Mouse (Mus musculus) forebrain, embryonic 14.5 days (tissue): ENCODE measurements around the gene Maco1. TPM values are rescaled to one million over a fixed set of nuclear protein-coding genes. Genes with fewer than 3 reads are reported as not detected.

Experiments used
- ATAC-seq: fragments of 200-750 bp; cut with Nextera tagmentation; 2 replicates; pipeline ENCODE4 v1.8.0; 2017; ENCODE audit warnings: mild to moderate bottlenecking, moderate library complexity
- DNase-seq: peaks from one replicate; pipeline ENCODE4 v3.0.0-alpha.2; 2015; ENCODE audit warnings: low spot score
- H3K27ac ChIP-seq: fragments of 300-500 bp; sonication (generic); 2 replicates; pipeline ENCODE4 v1.5.1; 2014; ENCODE audit warnings: low read depth, mild to moderate bottlenecking, control low read depth, low read length, moderate library complexity
- H3K27me3 ChIP-seq: fragments of 300-500 bp; sonication (generic); replicated peaks from 2 replicates; pipeline ENCODE4 v1.6.1; 2014; ENCODE audit warnings: low read length, control low read depth, mixed read lengths; ENCODE audit not compliant: control insufficient read depth, insufficient read depth
- H3K36me3 ChIP-seq: fragments of 300-500 bp; sonication (generic); 2 replicates; pipeline ENCODE4 v1.6.1; 2014; ENCODE audit warnings: low read length, control low read depth; ENCODE audit not compliant: control insufficient read depth, insufficient read depth
- H3K4me1 ChIP-seq: fragments of 300-500 bp; sonication (generic); 2 replicates; pipeline ENCODE4 v1.6.1; 2014; ENCODE audit warnings: antibody characterized with exemption, low read length, control low read depth; ENCODE audit not compliant: control insufficient read depth, insufficient read depth
- H3K4me2 ChIP-seq: fragments of 300-500 bp; sonication (generic); 2 replicates; pipeline ENCODE4 v1.6.1; 2014; ENCODE audit warnings: mild to moderate bottlenecking, control low read depth, low read length
- H3K4me3 ChIP-seq: fragments of 300-500 bp; sonication (generic); 2 replicates; pipeline ENCODE4 v1.5.1; 2014; ENCODE audit warnings: low read depth, low read length, control low read depth
- H3K9ac ChIP-seq: fragments of 300-500 bp; sonication (generic); 2 replicates; pipeline ENCODE4 v1.6.1; 2014; ENCODE audit warnings: mild to moderate bottlenecking, low read length, control low read depth, moderate library complexity
- H3K9me3 ChIP-seq: fragments of 300-500 bp; sonication (generic); replicated peaks from 2 replicates; pipeline ENCODE4 v1.6.1; 2016; ENCODE audit warnings: low read length, control low read depth, mixed read lengths; ENCODE audit not compliant: control insufficient read depth
- WGBS: fragments of 180-500 bp; shearing (Covaris S2); extraction: QIAGEN DNeasy Blood & Tissue Kit; methylation state at CpG from one replicate; pipeline ENCODE4 v1.1.7; 2014; 5-methylcytosine and 5-hydroxymethylcytosine counted together
- polyA plus RNA-seq: library from polyadenylated mRNA; unstranded; fragments of >200 nt; fragmentation: Nextera tagmentation; extraction: Ambion mirVana; gene quantifications from 2 replicates; pipeline ENCODE4 v1.2.1, GENCODE M21; 2014

Maco1 gene
- polyA plus RNA-seq, 1 experiment from 2014 or later = 81.9 TPM

GRCm38 (mm10) chr4:134876171-134876570, 23.0 kb upstream of the Maco1 start:
- H3K9me3 ChIP-seq = no peaks in the 10 kb centered on the region
- no peak overlapping the region for H3K4me2 ChIP-seq
- H3K9ac ChIP-seq = no peak overlapping the region
- WGBS = 88% methylated on average over 9 of the region's 9 CpGs
- no peaks in the 10 kb centered on the region for H3K4me1 ChIP-seq
- H3K4me3 ChIP-seq = no peak overlapping the region
- no peaks in the 10 kb centered on the region for H3K27me3 ChIP-seq
- no peaks in the 10 kb centered on the region for H3K36me3 ChIP-seq
- DNase-seq (no peak), ATAC-seq (no peak)
- no peak overlapping the region for H3K27ac ChIP-seq

DNA sequence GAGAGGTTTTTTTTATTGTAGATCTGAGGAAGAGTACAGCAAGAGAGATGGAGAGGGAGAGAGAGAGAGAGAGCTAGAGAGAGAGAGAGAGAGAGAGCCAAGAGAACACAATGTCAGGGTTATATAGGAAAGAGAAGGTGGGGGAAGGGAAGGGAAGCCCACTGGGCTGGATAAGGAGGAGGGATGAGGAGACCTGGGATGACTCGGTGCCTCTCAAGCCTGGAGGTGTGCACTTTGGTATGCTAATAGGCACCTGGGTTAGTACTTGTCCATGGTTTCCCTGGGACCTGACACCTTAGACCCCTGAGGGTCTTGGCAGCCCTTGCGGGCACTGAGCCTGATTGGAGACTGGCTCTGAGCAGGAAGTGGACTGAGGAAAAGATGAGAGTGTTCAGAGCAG, 18.8 kb upstream of the Maco1 start:
- 59% methylated on average over 2 of the region's 2 CpGs for WGBS
- ATAC-seq = no peak
- no peak overlapping the region for H3K4me2 ChIP-seq
- H3K4me1 ChIP-seq = no peaks in the 10 kb centered on the region
- H3K27ac ChIP-seq = no peak overlapping the region
- H3K9me3 ChIP-seq = no peaks in the 10 kb centered on the region
- no peaks in the 10 kb centered on the region for H3K36me3 ChIP-seq
- no peak overlapping the region for H3K4me3 ChIP-seq
- peaks cover 13% of the 10 kb centered on the region; the same call in 1 of the 2 replicates for H3K27me3 ChIP-seq
- no peak overlapping the region for H3K9ac ChIP-seq
- no peak for DNase-seq

- H3K4me3 ChIP-seq = no peak overlapping the region
- H3K27ac ChIP-seq = no peak overlapping the region
- 53% methylated on average over 4 of the region's 4 CpGs for WGBS
- no peak overlapping the region for H3K4me2 ChIP-seq
- H3K27me3 ChIP-seq = peaks cover 13% of the 10 kb centered on the region; the same call in 1 of the 2 replicates
- H3K9ac ChIP-seq = no peak overlapping the region
- H3K4me1 ChIP-seq = no peaks in the 10 kb centered on the region
- DNase-seq (no peak), ATAC-seq (no peak)
- no peaks in the 10 kb centered on the region for H3K36me3 ChIP-seq
- H3K9me3 ChIP-seq = no peaks in the 10 kb centered on the region
These were observed 18.3 kb upstream of the Maco1 start for GRCm38 (mm10) chr4:134871477-134871876.

- Histone ChIP-seq H3K4me1 (no peaks in the 10 kb centered on the region), H3K4me2 (no peak overlapping the region)
These were observed 16.8 kb upstream of the Maco1 start for GRCm38 (mm10) chr4:134869815-134870375.

DNA sequence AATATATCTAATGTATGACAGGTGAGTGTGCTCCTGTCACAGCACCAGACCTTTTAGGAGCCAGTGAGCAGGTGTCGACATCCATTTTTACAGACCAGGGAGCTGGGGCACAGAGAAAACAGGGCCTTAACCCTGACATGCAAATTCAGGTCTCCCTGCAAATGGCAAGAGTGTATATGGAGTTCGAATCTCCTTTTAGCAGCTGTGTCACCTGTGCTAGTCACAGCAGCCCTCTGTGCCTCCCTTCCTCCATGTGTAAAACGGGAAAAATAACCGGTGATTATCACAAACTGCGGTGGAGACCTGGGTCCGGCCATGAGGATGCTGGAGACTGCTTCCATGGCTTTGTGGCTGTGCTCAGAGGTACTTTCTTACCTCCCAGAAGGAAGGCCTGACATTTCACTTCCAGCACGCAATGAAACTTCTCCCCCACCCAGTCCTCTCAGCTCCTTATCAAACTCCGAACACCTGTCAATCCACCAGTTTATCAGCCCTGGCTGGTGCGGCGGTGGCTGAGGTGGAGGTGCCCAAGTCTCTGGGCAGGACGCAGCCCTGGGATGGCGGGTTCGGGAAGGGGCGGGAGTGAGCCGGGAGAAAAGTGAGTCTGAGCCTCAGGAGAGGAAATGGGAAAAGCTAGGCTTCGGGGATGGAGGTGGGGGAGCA, 16.1 kb upstream of the Maco1 start:
- DNase-seq (no peak), ATAC-seq (no peak)
- H3K27ac ChIP-seq = no peak overlapping the region
- no peak overlapping the region for H3K4me2 ChIP-seq
- no peak overlapping the region for H3K9ac ChIP-seq
- H3K27me3 ChIP-seq = peaks cover 13% of the 10 kb centered on the region; the same call in 1 of the 2 replicates
- no peaks in the 10 kb centered on the region for H3K4me1 ChIP-seq
- H3K4me3 ChIP-seq = no peak overlapping the region
- 12% methylated on average over 16 of the region's 16 CpGs for whole genome bisulfite sequencing
- no peaks in the 10 kb centered on the region for H3K36me3 ChIP-seq
- H3K9me3 ChIP-seq = no peaks in the 10 kb centered on the region

More at GRCm38 (mm10) chr4:134869815-134870375, 16.8 kb upstream of the Maco1 start:
- 44% methylated on average over 7 of the region's 7 CpGs for WGBS
- no peak overlapping the region for H3K27ac ChIP-seq
- H3K4me3 ChIP-seq = no peak overlapping the region
- DNase-seq (no peak), ATAC-seq (no peak)
- H3K9me3 ChIP-seq = no peaks in the 10 kb centered on the region
- peaks cover 13% of the 10 kb centered on the region; the same call in 1 of the 2 replicates for H3K27me3 ChIP-seq
- no peak overlapping the region for H3K9ac ChIP-seq
- H3K36me3 ChIP-seq = no peaks in the 10 kb centered on the region

- 23% methylated on average over 9 of the region's 9 CpGs for WGBS
- no peak overlapping the region for H3K4me2 ChIP-seq
These were observed 15.3 kb upstream of the Maco1 start for GRCm38 (mm10) chr4:134868490-134868889.

GRCm38 (mm10) chr4:134868065-134868464, 14.9 kb upstream of the Maco1 start:
- Histone ChIP-seq H3K9ac (no peak overlapping the region), H3K9me3 (no peaks in the 10 kb centered on the region), H3K27ac (no peak overlapping the region), H3K27me3 (peaks cover 13% of the 10 kb centered on the region; the same call in 1 of the 2 replicates), H3K4me1 (no peaks in the 10 kb centered on the region), H3K4me2 (no peak overlapping the region), H3K4me3 (no peak overlapping the region), H3K36me3 (no peaks in the 10 kb centered on the region)
- ATAC-seq (no peak), DNase-seq (no peak)
- WGBS = 88% methylated on average over 10 of the region's 10 CpGs

More at GRCm38 (mm10) chr4:134868490-134868889, 15.3 kb upstream of the Maco1 start:
- Histone ChIP-seq H3K4me3 (no peak overlapping the region), H3K9me3 (no peaks in the 10 kb centered on the region), H3K4me1 (no peaks in the 10 kb centered on the region), H3K36me3 (no peaks in the 10 kb centered on the region), H3K9ac (no peak overlapping the region), H3K27ac (no peak overlapping the region), H3K27me3 (peaks cover 13% of the 10 kb centered on the region; the same call in 1 of the 2 replicates)
- ATAC-seq (no peak), DNase-seq (no peak)

DNA sequence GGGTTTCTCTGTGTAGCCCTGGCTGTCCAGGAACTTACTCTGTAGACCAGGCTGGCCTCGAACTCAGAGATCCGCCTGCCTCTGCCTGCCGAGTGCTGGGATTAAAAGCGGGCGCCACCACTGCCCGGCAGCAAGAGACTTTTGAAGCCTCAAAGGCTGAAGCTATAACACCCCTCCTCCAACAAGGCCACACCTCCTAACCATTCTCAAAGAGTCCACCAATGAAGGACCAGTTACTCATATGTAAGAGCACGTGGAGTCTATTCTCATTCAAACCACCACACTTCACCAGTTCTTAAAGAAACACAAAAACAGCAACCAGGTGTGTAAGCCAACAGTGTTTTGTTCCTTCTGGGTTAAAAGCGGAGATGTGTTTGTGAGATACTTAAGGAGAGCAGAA, 14.5 kb upstream of the Maco1 start:
- no peak overlapping the region for H3K9ac ChIP-seq
- no peaks in the 10 kb centered on the region for H3K36me3 ChIP-seq
- 86% methylated on average over 8 of the region's 8 CpGs for WGBS
- ATAC-seq = no peak
- no peak overlapping the region for H3K27ac ChIP-seq
- DNase-seq = no peak
- H3K27me3 ChIP-seq = peaks cover 13% of the 10 kb centered on the region; the same call in 1 of the 2 replicates
- H3K4me3 ChIP-seq = no peak overlapping the region
- no peaks in the 10 kb centered on the region for H3K9me3 ChIP-seq
- no peaks in the 10 kb centered on the region for H3K4me1 ChIP-seq
- no peak overlapping the region for H3K4me2 ChIP-seq

DNA sequence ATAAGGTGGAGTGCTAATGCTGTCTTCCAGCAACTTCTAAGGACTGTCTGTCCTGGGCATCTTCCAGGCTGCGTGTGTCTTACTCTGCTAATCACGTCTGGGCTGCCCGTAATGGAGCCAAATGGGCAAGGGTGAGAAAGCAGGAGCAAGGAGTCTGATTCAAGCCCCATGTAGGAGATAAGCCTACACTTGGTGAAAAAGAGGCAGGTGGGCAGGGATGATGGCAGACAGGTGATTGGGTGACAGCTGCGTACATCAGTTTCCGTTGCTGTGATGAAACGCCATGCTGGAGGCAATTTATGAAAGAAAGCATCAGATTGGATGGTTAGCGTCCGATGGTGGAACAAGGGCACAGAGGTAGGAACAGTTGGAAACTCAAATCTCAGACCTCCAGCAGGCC, 14.1 kb upstream of the Maco1 start:
- no peak overlapping the region for H3K27ac ChIP-seq
- H3K4me1 ChIP-seq = no peaks in the 10 kb centered on the region
- H3K36me3 ChIP-seq = no peaks in the 10 kb centered on the region
- H3K4me2 ChIP-seq = no peak overlapping the region
- DNase-seq (no peak), ATAC-seq (no peak)
- H3K27me3 ChIP-seq = peaks cover 13% of the 10 kb centered on the region; the same call in 1 of the 2 replicates
- 92% methylated on average over 8 of the region's 8 CpGs for WGBS
- H3K4me3 ChIP-seq = no peak overlapping the region
- H3K9ac ChIP-seq = no peak overlapping the region
- H3K9me3 ChIP-seq = no peaks in the 10 kb centered on the region
